Mouse (Mus musculus): Measurements from ENCODE around the gene Nae1. TPM values are rescaled to one million over a fixed set of nuclear protein-coding genes. Genes with fewer than 3 reads are reported as not detected.

Nae1 gene
- total and polyA plus RNA-seq, 3 experiments, result 26.0 to 95.0 (median 33.6) TPM

- in situ Hi-C loops (cut with MboI; ENCODE audit: low pct_ligation_motif_present, low pct_unique_long_range_greater_than_20kb, low sequenced_read_pairs), result loop anchor here (25.0 kb wide), 1 partner anchor 181 kb away; no protein-coding TSS in a partner anchor
- no peak overlapping the region for H3K9ac ChIP-seq (ENCODE audit: insufficient read depth, low read depth)
Observed at GRCm38 (mm10) chr8:104543440-104544045, 9.1 kb upstream of the Nae1 start.

GRCm38 (mm10) chr8:104542160-104542559 lies 7.7 kb upstream of the Nae1 start:
- no peak for DNase-seq (ENCODE audit: extremely low read depth)
- H3K79me2 ChIP-seq (replicated peaks; ENCODE audit: control insufficient read depth, extremely low read depth, insufficient read depth, poor library complexity, severe bottlenecking), result no peaks in the 10 kb centered on the region
- H3K36me3 ChIP-seq (replicated peaks in 1 of 2; ENCODE audit: control insufficient read depth in 1 of 2, insufficient read depth in 1 of 2, low read length in 1 of 2), result peaks cover 0 to 2% of the 10 kb centered on the region in 2 experiments
- no peaks in the 10 kb centered on the region for H3K4me1 ChIP-seq (ENCODE audit: control insufficient read depth in 1 of 2, insufficient read depth in 2 of 2)
- no peaks in the 10 kb centered on the region for H3K27me3 ChIP-seq (replicated peaks)
- H3K9ac ChIP-seq (ENCODE audit: insufficient read depth, low read depth), result no peak overlapping the region
- TF ChIP-seq CHD2 (IDR thresholded peaks at IDR 0.05; ENCODE audit: low read length), result no peak
- no peak overlapping the region for H3K27ac ChIP-seq (ENCODE audit: insufficient read depth, low read depth)
- H3K4me2 ChIP-seq (ENCODE audit: insufficient read depth, low read depth, poor library complexity, severe bottlenecking), result no peak overlapping the region
- in situ Hi-C loops (cut with MboI; ENCODE audit: low pct_ligation_motif_present, low pct_unique_long_range_greater_than_20kb, low sequenced_read_pairs), result loop anchor here (25.0 kb wide), 1 partner anchor 180 kb away; no protein-coding TSS in a partner anchor
- no peak overlapping the region for H3K4me3 ChIP-seq (replicated peaks in 1 of 3; ENCODE audit: low read depth in 2 of 3, low read length in 2 of 3, poor library complexity in 1 of 3)
- dilution Hi-C loops (cut with MboI; ENCODE audit: extremely low pct_ligation_motif_present, extremely low pct_unique_long_range_greater_than_20kb, low sequenced_read_pairs), result no loop called here
- no peaks in the 10 kb centered on the region for H3K9me3 ChIP-seq (replicated peaks; ENCODE audit: low read length)

More at GRCm38 (mm10) chr8:104543440-104544045, 9.1 kb upstream of the Nae1 start:
- no peak overlapping the region for H3K4me2 ChIP-seq (ENCODE audit: insufficient read depth, low read depth, poor library complexity, severe bottlenecking)
- no peaks in the 10 kb centered on the region for H3K9me3 ChIP-seq (replicated peaks; ENCODE audit: low read length)
- no peak overlapping the region for H3K27ac ChIP-seq (ENCODE audit: insufficient read depth, low read depth)
- H3K4me3 ChIP-seq (replicated peaks in 1 of 3; ENCODE audit: low read depth in 2 of 3, low read length in 2 of 3, poor library complexity in 1 of 3), result no peak overlapping the region
- TF ChIP-seq NELFE (IDR thresholded peaks at IDR 0.05; ENCODE audit: low read depth, low read length) (no peak), BHLHE40 (IDR thresholded peaks at IDR 0.05; ENCODE audit: low read depth, low read length) (no peak)
- H3K79me2 ChIP-seq (replicated peaks; ENCODE audit: control insufficient read depth, extremely low read depth, insufficient read depth, poor library complexity, severe bottlenecking), result no peaks in the 10 kb centered on the region
- H3K27me3 ChIP-seq (replicated peaks), result no peaks in the 10 kb centered on the region
- dilution Hi-C loops (cut with MboI; ENCODE audit: extremely low pct_ligation_motif_present, extremely low pct_unique_long_range_greater_than_20kb, low sequenced_read_pairs), result no loop called here
- no peak for DNase-seq (ENCODE audit: extremely low read depth)
- peaks cover 0 to 2% of the 10 kb centered on the region in 2 experiments for H3K36me3 ChIP-seq (replicated peaks in 1 of 2; ENCODE audit: control insufficient read depth in 1 of 2, insufficient read depth in 1 of 2, low read length in 1 of 2)
- peaks cover 7 to 8% of the 10 kb centered on the region in 2 experiments for H3K4me1 ChIP-seq (ENCODE audit: control insufficient read depth in 1 of 2, insufficient read depth in 2 of 2)

- Histone ChIP-seq H3K36me3 (replicated peaks in 1 of 2; ENCODE audit: control insufficient read depth in 1 of 2, insufficient read depth in 1 of 2, low read length in 1 of 2) (peaks cover 0 to 2% of the 10 kb centered on the region in 2 experiments), H3K4me1 (ENCODE audit: control insufficient read depth in 1 of 2, insufficient read depth in 2 of 2) (no peaks in the 10 kb centered on the region), H3K4me2 (ENCODE audit: insufficient read depth, low read depth, poor library complexity, severe bottlenecking) (no peak overlapping the region), H3K9ac (ENCODE audit: insufficient read depth, low read depth) (no peak overlapping the region), H3K27ac (ENCODE audit: insufficient read depth, low read depth) (no peak overlapping the region), H3K9me3 (replicated peaks; ENCODE audit: low read length) (no peaks in the 10 kb centered on the region), H3K79me2 (replicated peaks; ENCODE audit: control insufficient read depth, extremely low read depth, insufficient read depth, poor library complexity, severe bottlenecking) (no peaks in the 10 kb centered on the region), H3K27me3 (replicated peaks) (no peaks in the 10 kb centered on the region), H3K4me3 (replicated peaks in 1 of 3; ENCODE audit: low read depth in 2 of 3, low read length in 2 of 3, poor library complexity in 1 of 3) (no peak overlapping the region)
- no peak for DNase-seq (ENCODE audit: extremely low read depth)
- TF ChIP-seq NRF1 (IDR thresholded peaks at IDR 0.05; ENCODE audit: low read depth, low read length) (no peak), RCOR1 (conservative IDR thresholded peaks at IDR 0.05; ENCODE audit: low read depth, low read length) (no peak)
- in situ Hi-C loops (cut with MboI; ENCODE audit: low pct_ligation_motif_present, low pct_unique_long_range_greater_than_20kb, low sequenced_read_pairs) (loop anchor here (25.0 kb wide), 1 partner anchor 179 kb away; no protein-coding TSS in a partner anchor), dilution Hi-C loops (cut with MboI; ENCODE audit: extremely low pct_ligation_motif_present, extremely low pct_unique_long_range_greater_than_20kb, low sequenced_read_pairs) (no loop called here)
Observed at GRCm38 (mm10) chr8:104541515-104541880, 7.1 kb upstream of the Nae1 start.
